Mouse (Mus musculus): ENCODE measurements at regions not wholly inside any gene's neighbourhood (a gene's known extent, or its start where the extent isn't known, plus 50 kb on each side); places are given as distances from the start of the nearest gene placed in this dataset.
A peak's percentile ranks its signal among the peaks of the same experiment; 100 is the strongest.

DNA sequence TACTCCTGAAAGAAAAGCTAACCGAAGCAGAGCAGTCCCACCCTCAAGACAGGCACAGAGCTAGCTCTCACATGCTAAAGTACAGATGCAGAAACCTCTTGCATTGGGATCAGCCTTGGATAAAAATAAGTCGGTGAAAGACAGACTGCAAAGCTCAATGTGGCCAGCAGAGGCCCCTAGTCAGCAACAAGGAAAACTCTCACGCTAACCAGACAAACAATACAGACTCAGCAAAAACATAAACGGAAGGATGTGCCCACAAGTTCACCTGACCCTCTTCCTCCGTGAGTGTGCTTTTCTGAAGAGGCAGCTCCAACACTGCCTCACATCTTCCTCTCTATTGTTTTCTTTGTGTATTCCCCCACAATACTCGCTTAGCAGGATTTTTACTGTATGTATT is 77.8 kb downstream of the Rpia start:
- DNase-seq (ENCODE audit: low spot score) = peak; percentile 84

DNA sequence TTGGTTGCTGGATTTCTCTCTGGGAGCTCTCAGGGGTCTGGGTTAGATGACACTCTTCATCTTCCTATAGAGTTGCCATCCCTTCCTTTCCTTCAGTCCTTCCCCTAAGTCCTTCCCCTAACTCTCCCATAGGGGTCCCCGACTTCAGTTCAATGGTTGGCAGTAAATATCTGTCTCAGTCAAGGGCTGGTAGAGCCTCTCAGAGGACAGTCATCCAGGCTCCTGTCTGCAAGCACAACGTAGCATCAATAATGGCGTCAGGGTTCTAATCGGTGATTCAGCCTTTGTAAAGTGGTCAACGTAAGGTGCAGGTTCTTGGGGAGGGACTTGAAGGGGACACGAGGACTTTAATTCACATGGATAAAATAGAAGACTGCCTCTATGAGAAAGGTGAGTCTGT is 78.4 kb downstream of the Rpia start:
- no peak for DNase-seq (ENCODE audit: low spot score)

- DNase-seq (ENCODE audit: low spot score) = peak; percentile 56
Observed at GRCm38 (mm10) chr6:70713118-70713517, 78.9 kb downstream of the Rpia start.

GRCm38 (mm10) chr6:70709338-70710055 is 82.5 kb downstream of the Rpia start:
- DNase-seq (ENCODE audit: low spot score) = peak; percentile 75

DNA sequence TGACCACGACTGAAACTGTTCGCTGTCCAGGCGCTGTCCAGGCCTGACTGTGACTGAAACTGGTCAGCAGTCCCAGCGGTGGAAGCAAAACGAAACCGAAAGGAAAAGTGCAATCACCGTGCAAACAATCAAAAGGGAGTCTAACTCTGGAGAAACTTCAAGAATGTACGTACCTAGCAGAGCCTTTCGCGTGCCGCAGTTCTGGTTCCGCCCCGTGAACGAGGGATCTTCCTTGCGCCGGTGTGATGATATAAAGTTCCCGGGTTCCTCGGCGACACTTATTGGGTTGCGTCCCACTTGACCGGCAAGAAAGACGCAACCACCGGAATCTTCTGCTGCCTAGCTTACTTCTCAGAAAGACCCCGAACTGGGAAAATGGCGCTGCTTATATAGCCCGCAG is 96.4 kb downstream of the Rpia start:
- DNase-seq (ENCODE audit: low spot score) = no peak

Measured in embryo, embryonic 10.5 days (tissue).